Mouse (Mus musculus): ENCODE measurements around the gene Pde11a. TPM values are rescaled to one million over a fixed set of nuclear protein-coding genes. Genes with fewer than 3 reads are reported as not detected.

The Pde11a gene
- polyA plus RNA-seq, 1 experiment from 2014 or later, result 0.36 TPM

- Histone ChIP-seq H3K27ac (ENCODE audit: low read depth, low read length) (no peak overlapping the region), H3K27me3 (ENCODE audit: control insufficient read depth, insufficient read depth, low read length) (no peaks in the 10 kb centered on the region), H3K9ac (ENCODE audit: low read depth, low read length) (no peak overlapping the region), H3K4me1 (replicated peaks; ENCODE audit: control insufficient read depth, insufficient read depth, low read length) (no peaks in the 10 kb centered on the region), H3K36me3 (ENCODE audit: control insufficient read depth, insufficient read depth, low read length) (no peaks in the 10 kb centered on the region), H3K4me3 (ENCODE audit: low read depth, low read length) (no peak overlapping the region), H3K9me3 (ENCODE audit: control insufficient read depth, low read length) (no peaks in the 10 kb centered on the region), H3K4me2 (replicated peaks; ENCODE audit: low read depth, low read length) (no peak overlapping the region)
- 84% methylated on average over 4 of the region's 4 CpGs for WGBS
- no peak for ATAC-seq (ENCODE audit: low FRiP score)
- no peak for DNase-seq (ENCODE audit: low spot score)
These were observed 175.8 kb downstream of the Pde11a start for GRCm38 (mm10) chr2:76162822-76163221.

- no peak overlapping the region for H3K27ac ChIP-seq (ENCODE audit: low read depth, low read length)
- no peak overlapping the region for H3K9ac ChIP-seq (ENCODE audit: low read depth, low read length)
- 70% methylated on average over 2 of the region's 2 CpGs for WGBS
- no peak overlapping the region for H3K4me2 ChIP-seq (replicated peaks; ENCODE audit: low read depth, low read length)
- DNase-seq (ENCODE audit: low spot score) (no peak), ATAC-seq (ENCODE audit: low FRiP score) (no peak)
- no peaks in the 10 kb centered on the region for H3K27me3 ChIP-seq (ENCODE audit: control insufficient read depth, insufficient read depth, low read length)
- no peak overlapping the region for H3K4me3 ChIP-seq (ENCODE audit: low read depth, low read length)
- no peaks in the 10 kb centered on the region for H3K9me3 ChIP-seq (ENCODE audit: control insufficient read depth, low read length)
- H3K36me3 ChIP-seq (ENCODE audit: control insufficient read depth, insufficient read depth, low read length), result no peaks in the 10 kb centered on the region
- H3K4me1 ChIP-seq (replicated peaks; ENCODE audit: control insufficient read depth, insufficient read depth, low read length), result no peaks in the 10 kb centered on the region
These were observed 179.6 kb downstream of the Pde11a start for GRCm38 (mm10) chr2:76158973-76159372.

GRCm38 (mm10) chr2:76141136-76141535 lies 197.4 kb downstream of the Pde11a start:
- no peak for ATAC-seq (ENCODE audit: low FRiP score)

GRCm38 (mm10) chr2:76132983-76133382 lies 205.6 kb downstream of the Pde11a start:
- no peaks in the 10 kb centered on the region for H3K27me3 ChIP-seq (ENCODE audit: control insufficient read depth, insufficient read depth, low read length)
- H3K4me3 ChIP-seq (ENCODE audit: low read depth, low read length), result no peak overlapping the region
- no peak for DNase-seq (ENCODE audit: low spot score)
- H3K4me1 ChIP-seq (replicated peaks; ENCODE audit: control insufficient read depth, insufficient read depth, low read length), result no peaks in the 10 kb centered on the region
- no peak overlapping the region for H3K4me2 ChIP-seq (replicated peaks; ENCODE audit: low read depth, low read length)
- ATAC-seq (ENCODE audit: low FRiP score), result no peak
- 69% methylated on average over 3 of the region's 3 CpGs for WGBS
- H3K9ac ChIP-seq (ENCODE audit: low read depth, low read length), result no peak overlapping the region
- no peak overlapping the region for H3K27ac ChIP-seq (ENCODE audit: low read depth, low read length)
- H3K36me3 ChIP-seq (ENCODE audit: control insufficient read depth, insufficient read depth, low read length), result no peaks in the 10 kb centered on the region
- no peaks in the 10 kb centered on the region for H3K9me3 ChIP-seq (ENCODE audit: control insufficient read depth, low read length)

More at GRCm38 (mm10) chr2:76141136-76141535, 197.4 kb downstream of the Pde11a start:
- no peak for DNase-seq (ENCODE audit: low spot score)
- Histone ChIP-seq H3K9ac (ENCODE audit: low read depth, low read length) (no peak overlapping the region), H3K4me2 (replicated peaks; ENCODE audit: low read depth, low read length) (no peak overlapping the region), H3K9me3 (ENCODE audit: control insufficient read depth, low read length) (no peaks in the 10 kb centered on the region), H3K4me1 (replicated peaks; ENCODE audit: control insufficient read depth, insufficient read depth, low read length) (no peaks in the 10 kb centered on the region), H3K36me3 (ENCODE audit: control insufficient read depth, insufficient read depth, low read length) (no peaks in the 10 kb centered on the region), H3K27me3 (ENCODE audit: control insufficient read depth, insufficient read depth, low read length) (no peaks in the 10 kb centered on the region), H3K27ac (ENCODE audit: low read depth, low read length) (no peak overlapping the region), H3K4me3 (ENCODE audit: low read depth, low read length) (no peak overlapping the region)
- 76% methylated on average over 10 of the region's 10 CpGs for WGBS

- 58% methylated on average over 12 of the region's 12 CpGs for WGBS
- no peak overlapping the region for H3K27ac ChIP-seq (ENCODE audit: low read depth, low read length)
- ATAC-seq (ENCODE audit: low FRiP score) (no peak), DNase-seq (ENCODE audit: low spot score) (no peak)
- H3K36me3 ChIP-seq (ENCODE audit: control insufficient read depth, insufficient read depth, low read length), result no peaks in the 10 kb centered on the region
- H3K4me3 ChIP-seq (ENCODE audit: low read depth, low read length), result no peak overlapping the region
- no peak overlapping the region for H3K9ac ChIP-seq (ENCODE audit: low read depth, low read length)
- H3K4me1 ChIP-seq (replicated peaks; ENCODE audit: control insufficient read depth, insufficient read depth, low read length), result no peaks in the 10 kb centered on the region
- no peaks in the 10 kb centered on the region for H3K27me3 ChIP-seq (ENCODE audit: control insufficient read depth, insufficient read depth, low read length)
- H3K9me3 ChIP-seq (ENCODE audit: control insufficient read depth, low read length), result no peaks in the 10 kb centered on the region
- no peak overlapping the region for H3K4me2 ChIP-seq (replicated peaks; ENCODE audit: low read depth, low read length)
These were observed 208.5 kb downstream of the Pde11a start for GRCm38 (mm10) chr2:76129933-76130627.

- Histone ChIP-seq H3K9ac (ENCODE audit: low read depth, low read length) (no peak overlapping the region), H3K4me3 (ENCODE audit: low read depth, low read length) (no peak overlapping the region), H3K9me3 (ENCODE audit: control insufficient read depth, low read length) (no peaks in the 10 kb centered on the region), H3K27ac (ENCODE audit: low read depth, low read length) (no peak overlapping the region), H3K4me2 (replicated peaks; ENCODE audit: low read depth, low read length) (no peak overlapping the region), H3K27me3 (ENCODE audit: control insufficient read depth, insufficient read depth, low read length) (no peaks in the 10 kb centered on the region), H3K36me3 (ENCODE audit: control insufficient read depth, insufficient read depth, low read length) (no peaks in the 10 kb centered on the region), H3K4me1 (replicated peaks; ENCODE audit: control insufficient read depth, insufficient read depth, low read length) (no peaks in the 10 kb centered on the region)
- no peak for ATAC-seq (ENCODE audit: low FRiP score)
- DNase-seq (ENCODE audit: low spot score), result no peak
- WGBS, result 51% methylated on average over 8 of the region's 8 CpGs
These were observed 209.5 kb downstream of the Pde11a start for GRCm38 (mm10) chr2:76129058-76129437.

GRCm38 (mm10) chr2:76128105-76129057 lies 210.2 kb downstream of the Pde11a start:
- ATAC-seq (ENCODE audit: low FRiP score), result no peak
- H3K4me3 ChIP-seq (ENCODE audit: low read depth, low read length), result no peak overlapping the region
- DNase-seq (ENCODE audit: low spot score), result peak; percentile 43
- H3K4me1 ChIP-seq (replicated peaks; ENCODE audit: control insufficient read depth, insufficient read depth, low read length), result no peaks in the 10 kb centered on the region
- H3K9me3 ChIP-seq (ENCODE audit: control insufficient read depth, low read length), result no peaks in the 10 kb centered on the region
- no peak overlapping the region for H3K27ac ChIP-seq (ENCODE audit: low read depth, low read length)
- WGBS, result 56% methylated on average over 9 of the region's 9 CpGs
- H3K27me3 ChIP-seq (ENCODE audit: control insufficient read depth, insufficient read depth, low read length), result no peaks in the 10 kb centered on the region
- no peak overlapping the region for H3K9ac ChIP-seq (ENCODE audit: low read depth, low read length)
- H3K4me2 ChIP-seq (replicated peaks; ENCODE audit: low read depth, low read length), result no peak overlapping the region
- H3K36me3 ChIP-seq (ENCODE audit: control insufficient read depth, insufficient read depth, low read length), result no peaks in the 10 kb centered on the region

GRCm38 (mm10) chr2:76126651-76127050 lies 211.9 kb downstream of the Pde11a start:
- no peaks in the 10 kb centered on the region for H3K4me1 ChIP-seq (replicated peaks; ENCODE audit: control insufficient read depth, insufficient read depth, low read length)
- no peak for ATAC-seq (ENCODE audit: low FRiP score)
- H3K36me3 ChIP-seq (ENCODE audit: control insufficient read depth, insufficient read depth, low read length), result no peaks in the 10 kb centered on the region
- no peaks in the 10 kb centered on the region for H3K9me3 ChIP-seq (ENCODE audit: control insufficient read depth, low read length)
- 93% methylated on average over 6 of the region's 6 CpGs for WGBS
- DNase-seq (ENCODE audit: low spot score), result no peak
- no peak overlapping the region for H3K4me2 ChIP-seq (replicated peaks; ENCODE audit: low read depth, low read length)
- no peak overlapping the region for H3K9ac ChIP-seq (ENCODE audit: low read depth, low read length)
- no peaks in the 10 kb centered on the region for H3K27me3 ChIP-seq (ENCODE audit: control insufficient read depth, insufficient read depth, low read length)
- no peak overlapping the region for H3K4me3 ChIP-seq (ENCODE audit: low read depth, low read length)
- H3K27ac ChIP-seq (ENCODE audit: low read depth, low read length), result no peak overlapping the region

Measured in hindbrain, embryonic 11.5 days (tissue).